Mouse (Mus musculus): ENCODE measurements at regions not wholly inside any gene's neighbourhood (a gene's known extent, or its start where the extent isn't known, plus 50 kb on each side); places are given as distances from the start of the nearest gene placed in this dataset.

DNA sequence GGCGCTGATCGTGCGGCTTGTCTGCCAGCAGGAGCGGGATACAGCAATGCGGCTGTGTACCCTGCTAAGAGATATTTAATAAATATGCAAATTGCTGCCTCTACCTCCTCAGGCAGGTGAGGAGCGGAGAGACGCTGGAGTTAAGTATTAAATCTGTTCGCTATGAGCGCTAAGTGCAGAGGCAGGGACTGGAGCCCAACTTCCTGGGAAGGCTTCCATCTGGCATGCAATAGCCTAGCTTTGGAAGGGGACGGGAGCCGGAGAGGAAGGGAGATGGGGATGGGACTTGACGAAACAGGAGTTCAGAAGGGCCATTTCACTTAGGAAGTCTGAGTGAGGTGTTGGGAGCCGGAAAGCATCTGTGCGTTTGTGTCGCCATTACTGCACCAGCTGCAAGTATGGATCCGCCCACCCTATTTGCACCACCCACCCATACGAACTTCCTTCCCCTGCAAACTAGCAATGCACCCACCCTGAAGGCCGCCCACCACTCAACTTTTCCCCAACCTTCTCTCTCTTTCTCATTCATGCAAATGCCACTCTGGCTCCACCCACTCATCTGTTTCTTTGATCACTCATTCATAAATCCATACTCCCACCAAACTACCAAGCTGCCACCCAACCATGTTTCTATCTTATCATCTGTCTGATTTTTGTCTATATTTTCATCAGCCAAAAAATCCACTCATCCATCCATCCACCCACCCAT lies 51.5 kb upstream of the Igsf21 start:
- no peaks in the 10 kb centered on the region for H3K36me3 ChIP-seq (replicated peaks; ENCODE audit: low read length)
- TF ChIP-seq GATA1 (IDR thresholded peaks at IDR 0.05; ENCODE audit: borderline replicate concordance, low read length) (no peak), FLI1 (IDR thresholded peaks at IDR 0.05; ENCODE audit: low read length) (no peak)
- no peak overlapping the region for H3K4me3 ChIP-seq (replicated peaks)
- H3K27me3 ChIP-seq (replicated peaks), result no peaks in the 10 kb centered on the region
- peaks cover 33% of the 10 kb centered on the region for H3K9me3 ChIP-seq
- no peaks in the 10 kb centered on the region for H3K4me1 ChIP-seq

Data from megakaryocyte, embryonic 14.5 days (primary cell).